23 mouse cellular contexts compared by ENCODE assay signal in genomic region chr13:94859256-94859655, GRCm38 (mm10). TPM values are rescaled to one million over a fixed set of nuclear protein-coding genes. Genes with fewer than 3 reads are reported as not detected.
"Had no signal": no experiment of that assay in that cellular context is flagged by ENCODE, and none has a peak within 500 bp of the region (broad histone marks: within the 10 kb centered on the region; RNA-seq: fewer than 3 reads in every experiment).

No protein-coding gene starts in this region.

- H3K9ac ChIP-seq: neural tube, embryonic 13.5 days; neural tube, embryonic 15.5 days; stomach, embryonic 15.5 days had no signal

- H3K36me3 ChIP-seq: neural tube, embryonic 13.5 days; neural tube, embryonic 15.5 days; stomach, embryonic 15.5 days had no signal

- DNase-seq: retina, postnatal 1 day; right cerebral cortex, adult 18-20 months; right cerebral cortex, postnatal 14 days; right cerebral cortex, postnatal 25 days; right cerebral cortex, postnatal 4 days; spleen, adult 18-20 months; thymus, adult 18-20 months; thymus, adult 2 months; thymus, postnatal 14 days; thymus, postnatal 25 days; thymus, postnatal 36 days; thymus, postnatal 4 days had no signal

- H3K27ac ChIP-seq: neural tube, embryonic 13.5 days; neural tube, embryonic 15.5 days; stomach, embryonic 15.5 days; stomach, postnatal 0 days had no signal

- H3K4me2 ChIP-seq: neural tube, embryonic 13.5 days; neural tube, embryonic 15.5 days; stomach, embryonic 15.5 days had no signal

- H3K4me3 ChIP-seq: neural tube, embryonic 13.5 days; neural tube, embryonic 15.5 days; stomach, embryonic 15.5 days had no signal

- H3K9me3 ChIP-seq: neural tube, embryonic 13.5 days; neural tube, embryonic 15.5 days; stomach, embryonic 15.5 days had no signal

- H3K4me1 ChIP-seq: neural tube, embryonic 13.5 days; stomach, embryonic 15.5 days had no signal

RNA-seq across cellular contexts. Expression of gene Otp, which starts 16.1 kb away (rescaled TPM):
- polyA plus RNA-seq: small intestine, adult 2 months; spleen, adult 2 months; stomach, embryonic 14.5 days; stomach, embryonic 15.5 days; stomach, embryonic 16.5 days; stomach, postnatal 0 days; testis, adult 2 months; thymus, adult 2 months; thymus, postnatal 0 days; urinary bladder, adult 2 months had no signal
